Mouse (Mus musculus): ENCODE data around the gene Ubxn2a.
A peak's percentile ranks its signal among the peaks of the same experiment; 100 is the strongest.

Gene Ubxn2a

GRCm38 (mm10) chr12:4836959-4837358 is 70.5 kb downstream of the Ubxn2a start:
- DNase-seq (ENCODE audit: low spot score in 2 of 2), result peak in 1 of 2 experiments; percentile 62

All from right cerebral cortex, postnatal 10 days (tissue).